Mouse (Mus musculus): ENCODE results near the gene Pou3f1. TPM values are rescaled to one million over a fixed set of nuclear protein-coding genes. Genes with fewer than 3 reads are reported as not detected.

Gene Pou3f1
- polyA plus RNA-seq, 1 experiment from 2014 or later, result 2.5 TPM

- Histone ChIP-seq H3K9me3 (no peaks in the 10 kb centered on the region), H3K4me1 (peaks cover 42% of the 10 kb centered on the region), H3K36me3 (replicated peaks) (no peaks in the 10 kb centered on the region), H3K27ac (replicated peaks) (no peak overlapping the region), H3K4me3 (peak overlapping the region; percentile 75), H3K27me3 (replicated peaks; ENCODE audit: low read depth, poor library complexity, severe bottlenecking) (peaks cover 100% of the 10 kb centered on the region)
- peak; percentile 68 for DNase-seq (ENCODE audit: low spot score)
- under 1% methylated on average over 68 of the region's 68 CpGs for WGBS
Measured at GRCm38 (mm10) chr4:124659251-124660217, 2.9 kb downstream of the Pou3f1 start.

GRCm38 (mm10) chr4:124660603-124661002 is 4.0 kb downstream of the Pou3f1 start:
- peak overlapping the region; percentile 23; the same call in 1 of the 2 replicates for H3K4me3 ChIP-seq
- H3K27ac ChIP-seq (replicated peaks), result no peak overlapping the region
- H3K36me3 ChIP-seq (replicated peaks), result no peaks in the 10 kb centered on the region
- H3K9me3 ChIP-seq, result no peaks in the 10 kb centered on the region
- peaks cover 100% of the 10 kb centered on the region for H3K27me3 ChIP-seq (replicated peaks; ENCODE audit: low read depth, poor library complexity, severe bottlenecking)
- no peak for DNase-seq (ENCODE audit: low spot score)
- 43% methylated on average over 3 of the region's 3 CpGs for WGBS
- peaks cover 45% of the 10 kb centered on the region for H3K4me1 ChIP-seq

- DNase-seq (ENCODE audit: low spot score), result no peak
- no peak overlapping the region for H3K27ac ChIP-seq (replicated peaks)
- peaks cover 36% of the 10 kb centered on the region for H3K4me1 ChIP-seq
- no peaks in the 10 kb centered on the region for H3K9me3 ChIP-seq
- peaks cover 100% of the 10 kb centered on the region for H3K27me3 ChIP-seq (replicated peaks; ENCODE audit: low read depth, poor library complexity, severe bottlenecking)
- no peak overlapping the region for H3K4me3 ChIP-seq
- WGBS, result 62% methylated on average over 3 of the region's 3 CpGs
- no peaks in the 10 kb centered on the region for H3K36me3 ChIP-seq (replicated peaks)
Measured at GRCm38 (mm10) chr4:124663034-124663433, 6.4 kb downstream of the Pou3f1 start.

GRCm38 (mm10) chr4:124664185-124664584 is 7.6 kb downstream of the Pou3f1 start:
- no peak overlapping the region for H3K27ac ChIP-seq (replicated peaks)
- peaks cover 32% of the 10 kb centered on the region for H3K4me1 ChIP-seq
- no peak overlapping the region for H3K4me3 ChIP-seq
- no peaks in the 10 kb centered on the region for H3K9me3 ChIP-seq
- no peaks in the 10 kb centered on the region for H3K36me3 ChIP-seq (replicated peaks)
- 71% methylated on average over 9 of the region's 9 CpGs for WGBS
- peaks cover 100% of the 10 kb centered on the region for H3K27me3 ChIP-seq (replicated peaks; ENCODE audit: low read depth, poor library complexity, severe bottlenecking)
- DNase-seq (ENCODE audit: low spot score), result no peak

- Histone ChIP-seq H3K27me3 (replicated peaks; ENCODE audit: low read depth, poor library complexity, severe bottlenecking) (peaks cover 99% of the 10 kb centered on the region), H3K4me3 (no peak overlapping the region), H3K36me3 (replicated peaks) (no peaks in the 10 kb centered on the region), H3K4me1 (peaks cover 28% of the 10 kb centered on the region), H3K9me3 (no peaks in the 10 kb centered on the region), H3K27ac (replicated peaks) (no peak overlapping the region)
- 81% methylated on average over 15 of the region's 15 CpGs for WGBS
- DNase-seq (ENCODE audit: low spot score), result no peak
Measured at GRCm38 (mm10) chr4:124664604-124665003, 8.0 kb downstream of the Pou3f1 start.

GRCm38 (mm10) chr4:124667476-124668033 is 10.9 kb downstream of the Pou3f1 start:
- Histone ChIP-seq H3K27ac (replicated peaks) (peak overlapping the region; percentile 31; the same call in 1 of the 2 replicates), H3K9me3 (no peaks in the 10 kb centered on the region), H3K4me1 (peaks cover 37% of the 10 kb centered on the region), H3K27me3 (replicated peaks; ENCODE audit: low read depth, poor library complexity, severe bottlenecking) (peaks cover 97% of the 10 kb centered on the region), H3K36me3 (replicated peaks) (no peaks in the 10 kb centered on the region), H3K4me3 (no peak overlapping the region)
- 24% methylated on average over 14 of the region's 14 CpGs for WGBS
- no peak for DNase-seq (ENCODE audit: low spot score)

GRCm38 (mm10) chr4:124668078-124668477 is 11.5 kb downstream of the Pou3f1 start:
- H3K4me1 ChIP-seq, result peaks cover 42% of the 10 kb centered on the region
- WGBS, result 15% methylated on average over 8 of the region's 8 CpGs
- no peaks in the 10 kb centered on the region for H3K9me3 ChIP-seq
- peaks cover 97% of the 10 kb centered on the region for H3K27me3 ChIP-seq (replicated peaks; ENCODE audit: low read depth, poor library complexity, severe bottlenecking)
- H3K27ac ChIP-seq (replicated peaks), result no peak overlapping the region
- H3K4me3 ChIP-seq, result no peak overlapping the region
- no peaks in the 10 kb centered on the region for H3K36me3 ChIP-seq (replicated peaks)
- no peak for DNase-seq (ENCODE audit: low spot score)

GRCm38 (mm10) chr4:124670232-124670631 is 13.6 kb downstream of the Pou3f1 start:
- no peak for DNase-seq (ENCODE audit: low spot score)
- H3K9me3 ChIP-seq, result no peaks in the 10 kb centered on the region
- H3K27ac ChIP-seq (replicated peaks), result no peak overlapping the region
- H3K4me1 ChIP-seq, result peaks cover 50% of the 10 kb centered on the region
- H3K27me3 ChIP-seq (replicated peaks; ENCODE audit: low read depth, poor library complexity, severe bottlenecking), result peaks cover 92% of the 10 kb centered on the region
- 70% methylated on average over 8 of the region's 8 CpGs for WGBS
- H3K4me3 ChIP-seq, result no peak overlapping the region
- no peaks in the 10 kb centered on the region for H3K36me3 ChIP-seq (replicated peaks)

- H3K27me3 ChIP-seq (replicated peaks; ENCODE audit: low read depth, poor library complexity, severe bottlenecking), result peaks cover 79% of the 10 kb centered on the region
- H3K9me3 ChIP-seq, result no peaks in the 10 kb centered on the region
- H3K4me3 ChIP-seq, result peak overlapping the region; percentile 51; the same call in 1 of the 2 replicates
- H3K36me3 ChIP-seq (replicated peaks), result peaks cover 6% of the 10 kb centered on the region; the same call in 1 of the 2 replicates
- DNase-seq (ENCODE audit: low spot score), result no peak
- 36% methylated on average over 7 of the region's 7 CpGs for WGBS
- 0 out of 2 replicates have a peak overlapping the region, but pooled peaks have one; percentile 44 for H3K27ac ChIP-seq (replicated peaks)
- peaks cover 48% of the 10 kb centered on the region for H3K4me1 ChIP-seq
Measured at GRCm38 (mm10) chr4:124671583-124671982, 15.0 kb downstream of the Pou3f1 start.

GRCm38 (mm10) chr4:124672347-124673320 is 16.0 kb downstream of the Pou3f1 start:
- Histone ChIP-seq H3K4me3 (peak overlapping the region; percentile 51), H3K36me3 (replicated peaks) (peaks cover 16% of the 10 kb centered on the region), H3K4me1 (peaks cover 42% of the 10 kb centered on the region), H3K9me3 (no peaks in the 10 kb centered on the region), H3K27ac (replicated peaks) (peak overlapping the region; percentile 44; the same call in 1 of the 2 replicates), H3K27me3 (replicated peaks; ENCODE audit: low read depth, poor library complexity, severe bottlenecking) (peaks cover 68% of the 10 kb centered on the region)
- peak; percentile 39 for DNase-seq (ENCODE audit: low spot score)
- WGBS, result 3% methylated on average over 30 of the region's 31 CpGs

GRCm38 (mm10) chr4:124674334-124675032 is 17.9 kb downstream of the Pou3f1 start:
- peak overlapping the region; percentile 48; the same call in 1 of the 2 replicates for H3K27ac ChIP-seq (replicated peaks)

More at GRCm38 (mm10) chr4:124674334-124675032, 17.9 kb downstream of the Pou3f1 start:
- 56% methylated on average over 17 of the region's 17 CpGs for WGBS
- Histone ChIP-seq H3K4me3 (no peak overlapping the region), H3K9me3 (no peaks in the 10 kb centered on the region), H3K36me3 (replicated peaks) (peaks cover 34% of the 10 kb centered on the region), H3K27me3 (replicated peaks; ENCODE audit: low read depth, poor library complexity, severe bottlenecking) (peaks cover 50% of the 10 kb centered on the region), H3K4me1 (peaks cover 34% of the 10 kb centered on the region)
- no peak for DNase-seq (ENCODE audit: low spot score)

Data from embryonic facial prominence, embryonic 10.5 days (tissue).